Mouse (Mus musculus) testis, adult 2 months (tissue): ENCODE measurements at regions not wholly inside any gene's neighbourhood (a gene's known extent, or its start where the extent isn't known, plus 50 kb on each side); places are given as distances from the start of the nearest gene placed in this dataset.

ENCODE experiments used
- CTCF ChIP-seq: fragments of 200-500 bp; IDR thresholded peaks from 2 replicates; pipeline ENCODE4 v1.5.1; 2012; ENCODE audit warnings: low read depth, mild to moderate bottlenecking, inconsistent platforms, low read length, moderate library complexity; ENCODE audit not compliant: control insufficient read depth, insufficient read depth, insufficient replicate concordance
- POLR2A ChIP-seq: fragments of 200-500 bp; IDR thresholded peaks from 2 replicates; pipeline ENCODE4 v1.6.1; 2012; ENCODE audit warnings: low read depth, mild to moderate bottlenecking, inconsistent platforms, low read length, moderate library complexity; ENCODE audit not compliant: control insufficient read depth

DNA sequence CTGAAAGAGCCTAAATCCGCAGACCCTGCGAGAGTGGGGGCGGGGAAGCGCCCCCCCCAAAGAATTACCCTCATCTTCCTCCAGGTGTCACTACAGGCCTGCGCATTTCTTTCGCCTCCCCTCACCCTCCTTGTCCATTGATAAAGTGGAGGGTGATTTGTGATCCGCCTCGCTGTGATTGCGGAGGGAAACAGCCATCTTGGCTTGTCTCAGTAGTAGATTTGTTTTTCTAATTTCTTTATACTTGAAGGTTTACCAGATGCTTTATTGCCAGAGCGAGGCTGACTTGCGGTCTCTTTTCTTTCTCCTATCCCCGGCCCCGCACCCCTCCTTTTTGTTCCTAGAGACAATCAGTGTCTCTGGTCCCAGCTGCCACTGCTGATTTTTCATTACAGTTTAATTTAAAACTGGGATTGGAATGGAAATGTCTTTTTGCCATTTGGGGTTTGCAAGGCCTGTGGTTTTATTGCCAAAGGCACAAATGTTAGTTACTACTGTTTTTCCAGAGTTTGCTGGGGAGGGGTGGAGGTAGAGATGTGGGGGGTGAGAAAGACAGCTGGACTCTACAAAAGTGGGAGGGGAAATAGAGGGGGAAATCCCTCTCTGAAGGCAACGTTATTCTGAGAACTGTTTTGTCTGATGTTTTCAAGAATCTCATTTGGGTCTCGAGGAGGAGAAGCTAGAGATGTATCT, 161.7 kb downstream of the Icos start:
- peak; percentile 40; the same call in 1 of the 2 replicates for TF ChIP-seq CTCF
- no peak for TF ChIP-seq POLR2A
